Mouse (Mus musculus) cerebellum, adult 18-20 months (tissue): ENCODE results near the gene Camta1.
A peak's percentile ranks its signal among the peaks of the same experiment; 100 is the strongest.

Source experiments
- DNase-seq, 2 experiments: peaks; one replicate each; pipeline ENCODE4 v3.0.0; 2021

Camta1 gene

GRCm38 (mm10) chr4:151366941-151367545 lies 494.6 kb downstream of the Camta1 start:
- DNase-seq: no peak

- peak; percentile 55 to 57 for DNase-seq
Observed at GRCm38 (mm10) chr4:151360976-151361673, 500.6 kb downstream of the Camta1 start.

- DNase-seq: no peak
Observed at GRCm38 (mm10) chr4:151355505-151355904, 506.2 kb downstream of the Camta1 start.

- DNase-seq: no peak
Observed at GRCm38 (mm10) chr4:151352791-151353190, 508.9 kb downstream of the Camta1 start.

- no peak for DNase-seq
Observed at GRCm38 (mm10) chr4:151352249-151352648, 509.4 kb downstream of the Camta1 start.

GRCm38 (mm10) chr4:151351757-151352156 lies 509.9 kb downstream of the Camta1 start:
- DNase-seq: no peak

- no peak for DNase-seq
Observed at GRCm38 (mm10) chr4:151347620-151348019, 514.1 kb downstream of the Camta1 start.

- DNase-seq: no peak
Observed at GRCm38 (mm10) chr4:151346673-151347072, 515.0 kb downstream of the Camta1 start.

GRCm38 (mm10) chr4:151344811-151345210 lies 516.9 kb downstream of the Camta1 start:
- no peak for DNase-seq

GRCm38 (mm10) chr4:151339421-151339820 lies 522.3 kb downstream of the Camta1 start:
- DNase-seq: peak; percentile 52 to 79

- peak; percentile 42 to 54 for DNase-seq
Observed at GRCm38 (mm10) chr4:151338931-151339330, 522.7 kb downstream of the Camta1 start.

- no peak for DNase-seq
Observed at GRCm38 (mm10) chr4:151337543-151337942, 524.1 kb downstream of the Camta1 start.

GRCm38 (mm10) chr4:151336413-151336812 lies 525.3 kb downstream of the Camta1 start:
- no peak for DNase-seq

GRCm38 (mm10) chr4:151334951-151335742 lies 526.5 kb downstream of the Camta1 start:
- peak; percentile 67 to 68 for DNase-seq

GRCm38 (mm10) chr4:151332074-151332849 lies 529.4 kb downstream of the Camta1 start:
- no peak for DNase-seq

- DNase-seq: peak in 1 of 2 experiments; percentile 47
Observed at GRCm38 (mm10) chr4:151330983-151331382, 530.7 kb downstream of the Camta1 start.

- no peak for DNase-seq
Observed at GRCm38 (mm10) chr4:151328071-151328470, 533.6 kb downstream of the Camta1 start.

- no peak for DNase-seq
Observed at GRCm38 (mm10) chr4:151326971-151327686, 534.5 kb downstream of the Camta1 start.

- DNase-seq: peak in 1 of 2 experiments; percentile 42
Observed at GRCm38 (mm10) chr4:151316428-151316827, 545.2 kb downstream of the Camta1 start.

GRCm38 (mm10) chr4:151315726-151316125 lies 546.0 kb downstream of the Camta1 start:
- DNase-seq: no peak

- no peak for DNase-seq
Observed at GRCm38 (mm10) chr4:151310773-151311172, 550.9 kb downstream of the Camta1 start.

GRCm38 (mm10) chr4:151310056-151310685 lies 551.5 kb downstream of the Camta1 start:
- DNase-seq: peak; percentile 67 to 77
